Mouse (Mus musculus) stomach, embryonic 16.5 days (tissue): ENCODE results near the gene Sytl1. TPM values are rescaled to one million over a fixed set of nuclear protein-coding genes. Genes with fewer than 3 reads are reported as not detected.

ENCODE experiments used
- ATAC-seq: fragments of 200-750 bp; cut with Nextera tagmentation; 2 replicates; pipeline ENCODE4 v1.8.0; 2017; ENCODE audit warnings: moderate number of reproducible peaks, moderate TSS enrichment; ENCODE audit not compliant: insufficient read depth, low FRiP score
- H3K27ac ChIP-seq: fragments of 300-500 bp; sonication (generic); 2 replicates; pipeline ENCODE4 v1.5.1; 2014; ENCODE audit warnings: low read length
- H3K27me3 ChIP-seq: fragments of 300-500 bp; sonication (generic); 2 replicates; pipeline ENCODE4 v1.6.1; 2014; ENCODE audit warnings: low read length, control low read depth, mixed read lengths; ENCODE audit not compliant: control insufficient read depth, insufficient read depth
- H3K36me3 ChIP-seq: fragments of 300-500 bp; sonication (generic); 2 replicates; pipeline ENCODE4 v1.6.1; 2014; ENCODE audit warnings: low read length; ENCODE audit not compliant: control insufficient read depth, insufficient read depth
- H3K4me1 ChIP-seq: fragments of 300-500 bp; sonication (generic); 2 replicates; pipeline ENCODE4 v1.6.1; 2014; ENCODE audit warnings: low read length, control low read depth, mixed read lengths; ENCODE audit not compliant: control insufficient read depth, insufficient read depth
- H3K4me2 ChIP-seq: fragments of 300-500 bp; sonication (generic); 2 replicates; pipeline ENCODE4 v1.6.1; 2014; ENCODE audit warnings: low read depth, low read length, mixed read lengths
- H3K4me3 ChIP-seq: fragments of 300-500 bp; sonication (generic); replicated peaks from 2 replicates; pipeline ENCODE4 v1.5.1; 2014; ENCODE audit warnings: mild to moderate bottlenecking, low read length
- H3K9ac ChIP-seq: fragments of 300-500 bp; sonication (generic); 2 replicates; pipeline ENCODE4 v1.6.1; 2014; ENCODE audit warnings: low read length
- H3K9me3 ChIP-seq: fragments of 300-500 bp; sonication (generic); replicated peaks from 2 replicates; pipeline ENCODE4 v1.6.1; 2016; ENCODE audit warnings: low read length, control low read depth; ENCODE audit not compliant: control insufficient read depth
- WGBS: fragments of 180-500 bp; shearing (Covaris S2); extraction: QIAGEN DNeasy Blood & Tissue Kit; methylation state at CpG from one replicate; pipeline ENCODE4 v1.1.7; 2014; 5-methylcytosine and 5-hydroxymethylcytosine counted together
- polyA plus RNA-seq: library from polyadenylated mRNA; unstranded; fragments of >200 nt; fragmentation: Nextera tagmentation; extraction: Ambion mirVana; gene quantifications from 2 replicates; pipeline ENCODE4 v1.2.1, GENCODE M21; 2015

Sytl1 gene
- polyA plus RNA-seq, 1 experiment from 2014 or later, result 52.0 TPM

DNA sequence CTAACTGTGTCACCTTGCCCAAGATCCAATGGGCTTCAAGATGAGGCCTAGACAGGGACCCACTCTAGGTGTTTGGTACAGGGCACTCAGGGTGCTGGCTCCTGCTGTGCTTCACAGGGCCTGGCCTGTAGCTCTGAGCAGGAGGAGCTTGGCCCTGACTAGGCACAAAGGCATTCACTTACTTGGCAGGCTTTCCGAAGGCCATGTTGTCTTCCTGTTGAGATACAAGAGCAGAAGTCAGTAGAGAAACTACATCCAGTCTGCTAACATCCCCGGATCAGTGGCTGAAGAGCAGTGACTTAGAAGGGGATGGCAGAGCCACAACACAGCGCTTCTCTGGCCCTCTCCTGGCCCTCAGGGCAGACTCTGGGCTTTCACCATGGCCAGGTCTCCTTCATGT lies 6.7 kb upstream of the Sytl1 start:
- Histone ChIP-seq H3K36me3 (peaks cover 30% of the 10 kb centered on the region), H3K27ac (no peak overlapping the region), H3K27me3 (no peaks in the 10 kb centered on the region), H3K4me2 (no peak overlapping the region), H3K9ac (no peak overlapping the region), H3K4me1 (no peaks in the 10 kb centered on the region), H3K4me3 (no peak overlapping the region), H3K9me3 (no peaks in the 10 kb centered on the region)
- WGBS, result 84% methylated on average over 3 of the region's 3 CpGs
- ATAC-seq, result no peak

DNA sequence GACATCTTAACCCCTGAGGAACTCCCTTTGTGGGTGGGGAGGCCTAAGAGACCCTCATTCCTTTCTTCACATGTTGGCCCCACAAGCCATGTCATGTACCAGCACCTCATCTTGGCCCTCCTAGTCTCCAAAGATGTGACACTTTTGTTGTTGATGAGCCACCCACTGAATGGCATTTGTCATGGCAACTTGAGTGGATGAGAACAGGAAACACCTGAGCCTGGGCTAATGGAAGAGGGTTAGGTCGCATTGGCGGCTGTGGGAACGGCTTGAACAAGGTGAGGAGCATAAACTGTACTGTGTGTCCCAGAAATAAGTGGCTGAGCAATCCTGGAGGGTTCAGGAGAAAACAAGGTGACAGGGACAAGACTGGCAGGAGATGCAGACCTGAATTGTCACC lies 6.0 kb upstream of the Sytl1 start:
- ATAC-seq, result no peak
- WGBS, result 92% methylated on average over 3 of the region's 3 CpGs
- Histone ChIP-seq H3K4me1 (no peaks in the 10 kb centered on the region), H3K4me3 (no peak overlapping the region), H3K4me2 (no peak overlapping the region), H3K36me3 (peaks cover 31% of the 10 kb centered on the region), H3K27me3 (no peaks in the 10 kb centered on the region), H3K9ac (no peak overlapping the region), H3K9me3 (no peaks in the 10 kb centered on the region), H3K27ac (no peak overlapping the region)

DNA sequence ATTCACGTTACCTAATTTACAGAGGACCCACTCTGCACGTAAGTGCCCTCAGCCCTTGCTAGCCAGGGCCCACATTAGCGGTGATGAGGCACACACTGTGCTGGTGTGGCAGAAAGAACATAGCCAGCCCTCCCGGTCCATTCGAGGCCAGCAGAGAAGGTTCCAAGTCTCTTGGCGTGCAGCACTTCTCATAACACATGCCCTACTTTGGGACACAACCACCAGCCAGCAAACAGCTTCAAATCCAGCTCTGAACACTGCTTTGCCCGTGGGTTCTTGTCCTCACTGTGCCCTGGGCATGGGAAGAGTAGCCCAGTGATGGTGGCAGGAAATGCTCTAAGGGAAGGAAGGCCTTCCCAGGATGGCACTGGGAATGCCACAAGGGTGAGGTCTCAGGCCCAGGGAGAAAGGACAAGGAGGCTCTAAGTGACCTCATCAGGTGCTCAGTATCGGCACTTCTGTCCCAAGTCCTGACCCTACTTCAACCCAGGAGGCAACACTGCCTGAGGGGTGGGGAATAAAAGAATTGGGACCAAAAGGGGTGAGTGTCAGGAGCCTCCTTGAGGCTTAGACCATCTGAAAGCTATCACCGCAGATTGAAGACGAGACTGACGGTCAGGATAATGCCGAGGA lies 3.5 kb upstream of the Sytl1 start:
- Histone ChIP-seq H3K9me3 (no peaks in the 10 kb centered on the region), H3K36me3 (peaks cover 31% of the 10 kb centered on the region), H3K4me1 (no peaks in the 10 kb centered on the region), H3K27ac (no peak overlapping the region), H3K9ac (no peak overlapping the region), H3K4me3 (no peak overlapping the region), H3K27me3 (no peaks in the 10 kb centered on the region), H3K4me2 (no peak overlapping the region)
- no peak for ATAC-seq
- WGBS, result 89% methylated on average over 12 of the region's 12 CpGs

DNA sequence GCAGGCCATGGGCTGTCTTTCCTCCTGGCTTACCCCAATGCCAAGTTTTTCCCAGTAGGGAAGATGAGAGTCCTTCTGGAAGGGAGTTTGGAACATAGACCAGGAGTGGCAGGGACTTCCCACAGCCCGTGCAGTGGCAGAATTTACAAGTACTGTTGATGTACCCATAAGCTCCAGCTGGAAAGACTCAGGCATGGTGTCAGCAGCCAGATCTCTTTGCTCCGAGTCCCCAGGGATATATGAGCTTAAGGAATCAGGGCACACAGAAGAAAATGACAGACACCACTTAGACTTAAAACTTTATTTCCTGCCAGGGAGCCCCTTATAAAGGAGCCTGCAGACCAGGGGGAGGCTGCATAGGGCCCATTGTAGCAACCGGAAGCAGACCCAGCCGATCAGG lies 2.8 kb upstream of the Sytl1 start:
- H3K9ac ChIP-seq, result no peak overlapping the region
- peaks cover 31% of the 10 kb centered on the region for H3K36me3 ChIP-seq
- H3K27ac ChIP-seq, result no peak overlapping the region
- H3K4me2 ChIP-seq, result no peak overlapping the region
- H3K4me1 ChIP-seq, result no peaks in the 10 kb centered on the region
- no peaks in the 10 kb centered on the region for H3K27me3 ChIP-seq
- WGBS, result 74% methylated on average over 4 of the region's 4 CpGs
- no peak overlapping the region for H3K4me3 ChIP-seq
- H3K9me3 ChIP-seq, result no peaks in the 10 kb centered on the region
- no peak for ATAC-seq

DNA sequence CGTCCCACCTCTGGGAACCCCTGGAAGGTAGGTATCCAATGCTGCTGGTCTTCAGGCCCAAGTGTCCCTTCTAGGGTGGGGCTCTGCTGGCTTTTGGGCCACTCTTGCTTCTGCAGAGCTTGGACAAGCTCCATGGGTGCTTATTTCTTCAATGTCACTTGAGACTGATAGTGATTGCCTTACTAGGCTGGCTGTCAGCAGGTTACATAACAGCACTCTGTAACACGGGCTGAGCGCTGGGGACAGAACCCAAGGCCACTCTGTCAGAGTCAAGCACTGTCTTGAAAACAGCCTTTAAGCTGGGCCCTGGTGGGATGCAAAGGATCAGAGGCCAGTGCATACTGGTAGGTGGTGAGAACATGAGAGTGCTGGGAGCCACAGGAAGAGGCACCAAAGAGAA lies 2.4 kb upstream of the Sytl1 start:
- H3K36me3 ChIP-seq, result peaks cover 31% of the 10 kb centered on the region
- H3K27ac ChIP-seq, result no peak overlapping the region
- H3K4me2 ChIP-seq, result no peak overlapping the region
- H3K27me3 ChIP-seq, result no peaks in the 10 kb centered on the region
- H3K9me3 ChIP-seq, result no peaks in the 10 kb centered on the region
- H3K9ac ChIP-seq, result no peak overlapping the region
- 88% methylated on average over 3 of the region's 3 CpGs for WGBS
- no peaks in the 10 kb centered on the region for H3K4me1 ChIP-seq
- ATAC-seq, result no peak
- no peak overlapping the region for H3K4me3 ChIP-seq

DNA sequence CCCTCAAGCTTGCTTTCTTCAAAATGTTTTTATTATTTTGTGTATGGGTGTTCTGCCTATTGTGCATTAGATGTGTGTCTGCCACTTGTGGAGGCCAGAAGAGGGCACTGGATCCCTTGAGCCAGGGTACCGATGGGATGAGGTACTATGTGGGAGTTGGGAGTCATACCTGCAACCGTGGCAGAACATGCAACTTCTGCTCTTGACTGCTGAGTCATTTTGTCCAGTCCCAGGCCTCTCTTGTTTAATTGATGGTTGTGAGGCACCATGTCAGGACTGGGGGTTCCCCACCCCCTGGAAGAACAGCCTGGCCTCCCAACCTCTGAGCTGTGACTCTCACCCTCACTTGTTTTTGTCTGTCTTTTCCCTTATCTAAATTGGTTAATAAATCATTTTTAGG lies 1.6 kb upstream of the Sytl1 start:
- ATAC-seq, result no peak
- H3K9me3 ChIP-seq, result no peaks in the 10 kb centered on the region
- peaks cover 29% of the 10 kb centered on the region for H3K36me3 ChIP-seq
- no peak overlapping the region for H3K4me3 ChIP-seq
- no peaks in the 10 kb centered on the region for H3K27me3 ChIP-seq
- H3K27ac ChIP-seq, result no peak overlapping the region
- WGBS, result 94% methylated on average over 2 of the region's 2 CpGs
- H3K4me1 ChIP-seq, result no peaks in the 10 kb centered on the region
- H3K9ac ChIP-seq, result no peak overlapping the region
- H3K4me2 ChIP-seq, result no peak overlapping the region

GRCm38 (mm10) chr4:133263756-133264155 lies 843 bp upstream of the Sytl1 start:
- Histone ChIP-seq H3K9ac (no peak overlapping the region), H3K4me1 (no peaks in the 10 kb centered on the region), H3K9me3 (no peaks in the 10 kb centered on the region), H3K4me3 (no peak overlapping the region), H3K27ac (no peak overlapping the region), H3K27me3 (no peaks in the 10 kb centered on the region), H3K36me3 (peaks cover 25% of the 10 kb centered on the region), H3K4me2 (no peak overlapping the region)
- ATAC-seq, result no peak
- 88% methylated on average over 5 of the region's 5 CpGs for WGBS

GRCm38 (mm10) chr4:133262375-133262765 lies 543 bp downstream of the Sytl1 start:
- no peaks in the 10 kb centered on the region for H3K4me1 ChIP-seq
- H3K27ac ChIP-seq, result peak overlapping the region; percentile 67
- no peaks in the 10 kb centered on the region for H3K27me3 ChIP-seq
- WGBS, result 67% methylated on average over 7 of the region's 7 CpGs
- peak overlapping the region; percentile 37 for H3K4me2 ChIP-seq
- peak overlapping the region; percentile 59 for H3K9ac ChIP-seq
- peaks cover 21% of the 10 kb centered on the region for H3K36me3 ChIP-seq
- ATAC-seq, result no peak
- H3K9me3 ChIP-seq, result no peaks in the 10 kb centered on the region
- H3K4me3 ChIP-seq, result peak overlapping the region; percentile 35

DNA sequence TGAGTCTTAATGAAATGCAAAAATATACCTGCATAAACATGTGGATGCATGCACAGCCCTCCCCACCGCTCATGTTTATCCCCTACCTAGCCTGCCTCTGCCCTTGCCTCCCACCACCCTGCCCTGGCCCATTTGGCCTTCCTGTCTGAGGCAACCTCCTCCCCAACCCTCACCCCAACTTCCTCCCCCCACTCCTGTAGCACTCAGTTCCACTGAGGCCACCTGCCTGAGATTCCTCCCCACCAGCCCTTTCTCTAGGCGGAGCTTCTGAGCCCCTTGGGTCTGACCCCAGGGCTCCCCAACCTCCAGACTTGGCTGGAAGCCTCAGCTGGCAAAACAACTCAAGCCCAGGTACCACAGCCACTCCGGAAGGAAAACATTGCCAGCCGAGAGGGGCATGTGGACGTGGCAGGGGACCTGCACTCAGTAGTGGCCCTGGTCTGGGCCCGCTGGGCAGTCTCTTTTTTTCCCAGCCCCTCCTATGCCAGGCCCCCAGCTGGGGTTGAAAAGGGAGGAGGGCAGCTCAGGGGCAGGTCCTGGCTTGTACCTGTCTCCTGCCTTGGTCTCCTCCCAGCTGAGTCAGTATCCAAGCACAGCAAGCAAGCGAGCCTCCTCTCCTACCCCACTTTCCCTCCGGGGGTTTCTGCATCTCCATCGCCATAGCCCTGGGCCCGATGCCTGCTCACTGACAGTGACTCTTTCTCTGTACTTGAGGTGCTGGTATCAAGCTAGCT lies 1.1 kb downstream of the Sytl1 start:
- WGBS, result 52% methylated on average over 10 of the region's 10 CpGs
- Histone ChIP-seq H3K9ac (peak overlapping the region; percentile 59), H3K4me2 (peak overlapping the region; percentile 37)

More for the DNA sequence above, 1.1 kb downstream of the Sytl1 start:
- H3K36me3 ChIP-seq, result peaks cover 18% of the 10 kb centered on the region
- 0 out of 2 replicates have a peak, but pooled peaks cover 3% of the 10 kb centered on the region for H3K4me1 ChIP-seq
- no peak for ATAC-seq
- peak overlapping the region; percentile 35 for H3K4me3 ChIP-seq
- no peaks in the 10 kb centered on the region for H3K9me3 ChIP-seq
- H3K27me3 ChIP-seq, result no peaks in the 10 kb centered on the region
- peak overlapping the region; percentile 67 for H3K27ac ChIP-seq
